Mouse (Mus musculus) CH12.LX (cell line): ENCODE measurements at regions not wholly inside any gene's neighbourhood (a gene's known extent, or its start where the extent isn't known, plus 50 kb on each side); places are given as distances from the start of the nearest gene placed in this dataset.

ENCODE experiments used
- DNase-seq: peaks from one replicate; pipeline ENCODE4 v3.0.0-alpha.2; 2013; ENCODE audit errors: extremely low read depth
- H3K27ac ChIP-seq: 2 replicates; pipeline ENCODE4 v1.5.1; 2012; ENCODE audit warnings: low read depth, mild to moderate bottlenecking, control low read depth, moderate library complexity; ENCODE audit not compliant: insufficient read depth
- H3K27me3 ChIP-seq: replicated peaks from 2 replicates; pipeline ENCODE3; 2012; ENCODE audit warnings: inconsistent platforms
- H3K36me3 ChIP-seq, 2 experiments: replicated peaks in 1 of 2; 2 replicates each; pipeline versions ENCODE3 to v1.6.1; 2012; ENCODE audit warnings: inconsistent platforms in 1 of 2, low read length in 1 of 2, mild to moderate bottlenecking in 1 of 2, mixed read lengths in 1 of 2, moderate library complexity in 1 of 2; ENCODE audit not compliant: control insufficient read depth in 1 of 2, insufficient read depth in 1 of 2
- H3K4me1 ChIP-seq, 2 experiments: 2 replicates each; pipeline ENCODE4 v1.6.1; 2012; ENCODE audit warnings: inconsistent platforms in 1 of 2, moderate library complexity in 1 of 2; ENCODE audit not compliant: insufficient read depth in 2 of 2, control insufficient read depth in 1 of 2
- H3K4me2 ChIP-seq: 2 replicates; pipeline ENCODE4 v1.6.1; 2012; ENCODE audit warnings: low read depth, mild to moderate bottlenecking, control low read depth; ENCODE audit not compliant: poor library complexity, insufficient read depth, severe bottlenecking
- H3K4me3 ChIP-seq, 3 experiments: fragments of 150-350 bp in 1 of 3; sonication (generic) in 1 of 3; replicated peaks in 1 of 3; 2 replicates each; pipeline versions ENCODE3 to v1.5.1; 2011 to 2012; ENCODE audit warnings: low read depth in 2 of 3, low read length in 2 of 3, mild to moderate bottlenecking in 2 of 3, moderate library complexity in 2 of 3, control low read depth in 1 of 3, improper control_type of control experiment in 1 of 3, inconsistent platforms in 1 of 3, mixed read lengths in 1 of 3; ENCODE audit not compliant: poor library complexity in 1 of 3
- H3K79me2 ChIP-seq: replicated peaks from 2 replicates; pipeline ENCODE4 v1.6.1; 2012; ENCODE audit warnings: mild to moderate bottlenecking, moderate library complexity; ENCODE audit not compliant: control insufficient read depth, poor library complexity, insufficient read depth, severe bottlenecking; ENCODE audit errors: extremely low read depth
- H3K9ac ChIP-seq: 2 replicates; pipeline ENCODE4 v1.6.1; 2012; ENCODE audit warnings: low read depth, mild to moderate bottlenecking, control low read depth, moderate library complexity; ENCODE audit not compliant: insufficient read depth
- H3K9me3 ChIP-seq: replicated peaks from 2 replicates; pipeline ENCODE3; 2012; ENCODE audit warnings: low read length, inconsistent platforms, mixed read lengths
- CHD1 ChIP-seq: IDR thresholded peaks from 2 replicates; pipeline ENCODE4 v1.6.1; 2012; ENCODE audit warnings: low read depth, low read length, improper control_type of control experiment, inconsistent platforms
- CHD2 ChIP-seq: IDR thresholded peaks from 2 replicates; pipeline ENCODE4 v1.6.1; 2011; ENCODE audit warnings: low read length, improper control_type of control experiment
- CTCF ChIP-seq, 2 experiments: IDR thresholded peaks in 1 of 2; conservative IDR thresholded peaks in 1 of 2; 2 replicates each; pipeline ENCODE4 v1.5.1; 2011 to 2012; ENCODE audit warnings: low read depth in 2 of 2, low read length in 2 of 2, improper control_type of control experiment in 1 of 2, inconsistent platforms in 1 of 2, mild to moderate bottlenecking in 1 of 2, moderate library complexity in 1 of 2
- E2F4 ChIP-seq: IDR thresholded peaks from 2 replicates; pipeline ENCODE4 v1.6.1; 2011; ENCODE audit warnings: low read depth, low read length, improper control_type of control experiment; ENCODE audit not compliant: insufficient replicate concordance
- ELF1 ChIP-seq: IDR thresholded peaks from 2 replicates; pipeline ENCODE4 v1.6.1; 2014; ENCODE audit warnings: low read depth, mild to moderate bottlenecking, inconsistent platforms, low read length, improper control_type of control experiment
- EP300 ChIP-seq: IDR thresholded peaks from 2 replicates; pipeline ENCODE4 v1.6.1; 2011; ENCODE audit warnings: low read length, improper control_type of control experiment
- GABPA ChIP-seq: IDR thresholded peaks from 2 replicates; pipeline ENCODE4 v1.6.1; 2012; ENCODE audit warnings: low read depth, low read length, improper control_type of control experiment, inconsistent platforms; ENCODE audit not compliant: insufficient replicate concordance
- HCFC1 ChIP-seq: IDR thresholded peaks from 2 replicates; pipeline ENCODE4 v1.6.1; 2012; ENCODE audit warnings: low read depth, mild to moderate bottlenecking, inconsistent platforms, low read length, improper control_type of control experiment
- IRF4 ChIP-seq: IDR thresholded peaks from 2 replicates; pipeline ENCODE4 v1.6.1; 2014; ENCODE audit warnings: low read depth, mild to moderate bottlenecking, inconsistent platforms, low read length, improper control_type of control experiment
- JUN ChIP-seq: IDR thresholded peaks from 2 replicates; pipeline ENCODE4 v1.6.1; 2011; ENCODE audit warnings: low read depth, mild to moderate bottlenecking, low read length, improper control_type of control experiment, moderate library complexity; ENCODE audit not compliant: insufficient read depth
- JUND ChIP-seq: conservative IDR thresholded peaks from 2 replicates; pipeline ENCODE4 v1.6.1; 2011; ENCODE audit warnings: low read depth, low read length, improper control_type of control experiment
- MAFK ChIP-seq: IDR thresholded peaks from 2 replicates; pipeline ENCODE4 v1.6.1; 2011; ENCODE audit warnings: low read length, improper control_type of control experiment; ENCODE audit not compliant: insufficient replicate concordance
- MAX ChIP-seq: IDR thresholded peaks from 2 replicates; pipeline ENCODE4 v1.6.1; 2011; ENCODE audit warnings: low read length, improper control_type of control experiment
- MEF2A ChIP-seq: IDR thresholded peaks from 2 replicates; pipeline ENCODE4 v1.6.1; 2014; ENCODE audit warnings: low read depth, mild to moderate bottlenecking, inconsistent platforms, low read length, improper control_type of control experiment, borderline replicate concordance
- MYC ChIP-seq: IDR thresholded peaks from 2 replicates; pipeline ENCODE4 v1.6.1; 2011; ENCODE audit warnings: low read depth, mild to moderate bottlenecking, improper control_type of control experiment, low read length
- NELFE ChIP-seq: IDR thresholded peaks from 2 replicates; pipeline ENCODE4 v1.6.1; 2011; ENCODE audit warnings: low read depth, low read length, improper control_type of control experiment
- NRF1 ChIP-seq: IDR thresholded peaks from 2 replicates; pipeline ENCODE4 v1.6.1; 2014; ENCODE audit warnings: low read depth, mild to moderate bottlenecking, inconsistent platforms, low read length, improper control_type of control experiment, moderate library complexity
- PAX5 ChIP-seq: IDR thresholded peaks from 2 replicates; pipeline ENCODE4 v1.6.1; 2012; ENCODE audit warnings: low read length, inconsistent platforms, mixed read lengths
- POLR2A ChIP-seq: IDR thresholded peaks from 2 replicates; pipeline ENCODE4 v1.6.1; 2011; ENCODE audit warnings: low read depth, mild to moderate bottlenecking, improper control_type of control experiment, low read length
- RAD21 ChIP-seq: IDR thresholded peaks from 2 replicates; pipeline ENCODE4 v1.6.1; 2011; ENCODE audit warnings: low read depth, mild to moderate bottlenecking, low read length, improper control_type of control experiment, moderate library complexity
- SMC3 ChIP-seq: IDR thresholded peaks from 2 replicates; pipeline ENCODE4 v1.6.1; 2011; ENCODE audit warnings: low read depth, low read length, improper control_type of control experiment
- TBP ChIP-seq: conservative IDR thresholded peaks from 2 replicates; pipeline ENCODE4 v1.6.1; 2011; ENCODE audit warnings: low read depth, low read length, improper control_type of control experiment
- TCF12 ChIP-seq: IDR thresholded peaks from 2 replicates; pipeline ENCODE4 v1.6.1; 2014; ENCODE audit warnings: low read depth, mild to moderate bottlenecking, inconsistent platforms, low read length, improper control_type of control experiment
- UBTF ChIP-seq: IDR thresholded peaks from 2 replicates; pipeline ENCODE4 v1.6.1; 2012; ENCODE audit warnings: low read depth, mild to moderate bottlenecking, inconsistent platforms, low read length, improper control_type of control experiment, moderate library complexity
- USF1 ChIP-seq: IDR thresholded peaks from 2 replicates; pipeline ENCODE4 v1.6.1; 2014; ENCODE audit warnings: low read depth, mild to moderate bottlenecking, inconsistent platforms, low read length, improper control_type of control experiment
- ZKSCAN1 ChIP-seq: IDR thresholded peaks from 2 replicates; pipeline ENCODE4 v1.6.1; 2012; ENCODE audit warnings: low read depth, inconsistent platforms, low read length, improper control_type of control experiment, borderline replicate concordance
- ZNF384 ChIP-seq: IDR thresholded peaks from 2 replicates; pipeline ENCODE4 v1.6.1; 2012; ENCODE audit warnings: low read depth, low read length, improper control_type of control experiment, inconsistent platforms
- dilution Hi-C: fragments of 300-500 bp; cut with MboI; formaldehyde crosslinking; loops from 2 replicates; pipeline ENCODE4 v1.14.3; 2020; ENCODE audit warnings: low sequenced_read_pairs; ENCODE audit not compliant: extremely low pct_unique_long_range_greater_than_20kb, extremely low pct_ligation_motif_present
- in situ Hi-C: fragments of 300-500 bp; cut with MboI; formaldehyde crosslinking; loops from 3 replicates; pipeline ENCODE4 v1.14.3; 2019; ENCODE audit warnings: low sequenced_read_pairs, low pct_ligation_motif_present, low pct_unique_long_range_greater_than_20kb, mixed read lengths

DNA sequence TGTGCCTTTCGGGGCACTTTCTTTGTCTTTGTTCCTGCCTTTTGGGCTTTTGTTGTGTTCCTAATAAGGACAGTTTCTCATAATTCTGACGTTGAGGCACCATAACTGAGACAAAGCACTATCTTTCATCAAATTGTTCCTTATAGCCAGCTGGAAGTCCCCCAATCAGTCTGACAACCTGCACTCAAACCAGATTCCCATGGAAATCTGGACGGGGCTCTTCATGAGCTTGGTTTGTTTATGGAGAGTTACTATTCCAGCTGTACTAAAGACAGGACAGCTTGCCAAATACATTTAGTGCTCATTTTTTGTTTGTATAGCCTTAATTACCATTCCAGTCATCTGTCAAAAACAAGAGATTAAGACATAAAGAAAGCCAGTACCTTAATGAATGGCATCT is 229.6 kb upstream of the Ttc29 start:
- Histone ChIP-seq H3K4me3 (no peak overlapping the region), H3K4me1 (peaks cover 0 to 6% of the 10 kb centered on the region in 2 experiments; a peak in 2 of 4 replicates), H3K9ac (no peak overlapping the region), H3K9me3 (no peaks in the 10 kb centered on the region), H3K27me3 (peaks cover 1% of the 10 kb centered on the region), H3K4me2 (no peak overlapping the region), H3K79me2 (no peaks in the 10 kb centered on the region), H3K27ac (no peak overlapping the region), H3K36me3 (no peaks in the 10 kb centered on the region)
- dilution Hi-C loops (no loop called here), in situ Hi-C loops (no loop called here)
- no peak for DNase-seq
- TF ChIP-seq TBP: no peak
- no peak for TF ChIP-seq JUND
- TF ChIP-seq PAX5: no peak
- no peak for TF ChIP-seq JUN
- TF ChIP-seq ZKSCAN1: no peak
- no peak for TF ChIP-seq ELF1
- no peak for TF ChIP-seq MEF2A
- TF ChIP-seq NRF1: no peak
- TF ChIP-seq IRF4: no peak
- no peak for TF ChIP-seq NELFE
- no peak for TF ChIP-seq CTCF (conservative IDR thresholded peaks at IDR 0.05 in 1 of 2, IDR thresholded peaks at IDR 0.05 in 1 of 2; ENCODE audit: low read depth in 2 of 2, low read length in 2 of 2)
- no peak for TF ChIP-seq CHD2
- TF ChIP-seq EP300: no peak
- TF ChIP-seq USF1: no peak
- no peak for TF ChIP-seq POLR2A
- no peak for TF ChIP-seq HCFC1

DNA sequence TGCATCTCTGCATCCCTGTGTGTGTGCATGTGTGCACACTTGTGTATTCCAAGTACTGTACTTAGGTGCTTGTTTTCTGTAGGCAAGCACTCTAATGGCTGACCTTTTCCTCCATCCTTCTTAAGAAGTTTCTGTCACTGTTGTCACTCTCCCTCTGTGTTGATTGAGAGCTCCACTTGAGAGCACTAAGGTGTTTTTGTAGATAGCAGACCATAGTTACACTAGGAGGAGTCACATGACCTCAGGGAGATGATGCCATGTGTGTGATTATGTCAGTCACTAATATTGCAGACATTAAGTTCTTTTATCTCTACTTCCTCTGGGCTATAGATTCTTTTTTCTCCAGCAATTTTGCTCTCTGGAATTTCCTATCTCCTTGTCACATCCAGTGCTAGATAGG is 225.9 kb upstream of the Ttc29 start:
- DNase-seq: no peak
- dilution Hi-C loops: no loop called here
- in situ Hi-C loops: no loop called here
- H3K4me2 ChIP-seq: no peak overlapping the region
- TF ChIP-seq MEF2A (no peak), RAD21 (no peak), MYC (no peak), MAFK (no peak), CHD1 (no peak), USF1 (no peak), SMC3 (no peak), MAX (no peak), JUN (no peak), CHD2 (no peak), IRF4 (no peak), NRF1 (no peak), TCF12 (no peak), JUND (no peak), GABPA (no peak), UBTF (no peak), E2F4 (no peak), ZNF384 (no peak), NELFE (no peak)
- no peaks in the 10 kb centered on the region for H3K9me3 ChIP-seq
- no peak overlapping the region for H3K9ac ChIP-seq
- H3K36me3 ChIP-seq: no peaks in the 10 kb centered on the region
- H3K79me2 ChIP-seq: no peaks in the 10 kb centered on the region
- no peak overlapping the region for H3K4me3 ChIP-seq
- no peak overlapping the region for H3K27ac ChIP-seq
- peaks cover 0 to 22% of the 10 kb centered on the region in 2 experiments; a peak in 3 of 4 replicates for H3K4me1 ChIP-seq
- peaks cover 1% of the 10 kb centered on the region for H3K27me3 ChIP-seq
